11 mouse cellular contexts compared by ENCODE assay signal in the genomic region with DNA sequence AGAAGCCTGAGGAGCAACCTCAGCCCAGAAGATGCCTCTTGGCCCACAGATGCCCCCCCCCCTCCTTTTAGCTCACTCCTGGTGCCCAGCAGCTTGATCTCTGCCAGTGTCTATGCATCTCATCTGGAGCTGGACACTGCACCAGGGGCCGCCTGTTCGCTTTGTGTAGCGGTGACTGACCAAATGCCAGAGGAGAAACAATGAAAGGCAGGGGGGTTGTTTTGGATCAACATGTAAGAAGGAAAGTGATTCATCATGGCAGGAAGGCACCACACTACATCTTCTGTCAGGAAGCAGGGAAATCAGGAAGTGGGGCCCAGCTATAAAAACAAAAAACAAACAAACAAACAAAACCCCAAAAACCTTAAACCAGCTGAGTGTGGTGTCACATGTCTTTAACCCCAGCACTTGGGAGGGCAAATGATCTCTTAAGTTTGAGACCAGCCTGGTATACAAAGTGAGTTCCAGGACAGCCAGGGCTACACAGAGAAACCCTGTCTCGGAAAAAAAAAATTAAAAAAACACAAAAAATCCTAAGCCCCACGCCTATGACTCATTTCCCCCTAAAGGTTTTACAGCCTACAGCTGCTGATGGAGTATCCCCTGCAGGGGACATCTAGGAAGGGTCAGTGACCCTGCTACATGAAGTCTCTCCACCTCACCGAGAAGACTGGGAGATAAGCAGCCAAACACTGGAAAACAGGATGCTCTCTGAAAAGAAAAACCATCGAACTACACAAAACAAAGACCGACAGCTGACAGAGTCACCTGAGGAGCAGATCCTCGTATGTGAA. TPM values are rescaled to one million over a fixed set of nuclear protein-coding genes. Genes with fewer than 3 reads are reported as not detected.
DNase-seq lines count a peak whose midpoint lies in the region; ATAC-seq and TF ChIP-seq lines count a peak whose summit lies in the region.
"Had no signal": no experiment of that assay in that cellular context is flagged by ENCODE, and none has a peak within 500 bp of the region (broad histone marks: within the 10 kb centered on the region; RNA-seq: fewer than 3 reads in every experiment).

No protein-coding gene starts in this region.

- no peak for TF ChIP-seq EP300 in liver, postnatal 0 days (IDR thresholded peaks at IDR 0.05; ENCODE audit: low read depth)

- 42% methylated on average over 9 of the region's 9 CpGs for WGBS in heart, embryonic 10.5 days
- WGBS in heart, embryonic 16.5 days: 54% methylated on average over 9 of the region's 9 CpGs
- WGBS in liver, postnatal 0 days (ENCODE audit: insufficient replicate concordance): 59% methylated on average over 9 of the region's 9 CpGs

- H3K4me2 ChIP-seq in heart, embryonic 16.5 days (ENCODE audit: low read depth, low read length): no peak overlapping the region
- no peak overlapping the region for H3K4me2 ChIP-seq in liver, postnatal 0 days (ENCODE audit: low read depth, low read length)
- H3K4me2 ChIP-seq: embryonic facial prominence, embryonic 12.5 days; neural tube, embryonic 12.5 days had no signal

- peaks cover 37% of the 10 kb centered on the region for H3K4me1 ChIP-seq in heart, embryonic 10.5 days
- peaks cover 47% of the 10 kb centered on the region for H3K4me1 ChIP-seq in megakaryocyte, embryonic 14.5 days
- 0 out of 2 replicates have a peak, but pooled peaks cover 2% of the 10 kb centered on the region for H3K4me1 ChIP-seq in heart, embryonic 16.5 days (ENCODE audit: control insufficient read depth, insufficient read depth, low read length)
- no peaks in the 10 kb centered on the region; the same call in 1 of the 2 replicates for H3K4me1 ChIP-seq in liver, postnatal 0 days (ENCODE audit: insufficient read depth)

- H3K27ac ChIP-seq in heart, embryonic 10.5 days: peak overlapping the region; percentile 72
- peak overlapping the region; percentile 65 for H3K27ac ChIP-seq in heart, embryonic 16.5 days (ENCODE audit: low read length)
- H3K27ac ChIP-seq in liver, postnatal 0 days (ENCODE audit: low read depth): peak overlapping the region; percentile 70
- H3K27ac ChIP-seq: embryonic facial prominence, embryonic 12.5 days; neural tube, embryonic 12.5 days had no signal

- no peaks in the 10 kb centered on the region for H3K36me3 ChIP-seq in heart, embryonic 10.5 days
- peaks cover 2% of the 10 kb centered on the region for H3K36me3 ChIP-seq in megakaryocyte, embryonic 14.5 days (replicated peaks; ENCODE audit: low read length)
- H3K36me3 ChIP-seq in heart, embryonic 16.5 days (ENCODE audit: control insufficient read depth, insufficient read depth): 0 out of 2 replicates have a peak, but pooled peaks cover 3% of the 10 kb centered on the region
- H3K36me3 ChIP-seq in liver, postnatal 0 days (replicated peaks; ENCODE audit: insufficient read depth, low read length): no peaks in the 10 kb centered on the region
- H3K36me3 ChIP-seq: embryonic facial prominence, embryonic 12.5 days; neural tube, embryonic 12.5 days had no signal

- H3K9ac ChIP-seq in heart, embryonic 16.5 days (ENCODE audit: low read length): no peak overlapping the region
- H3K9ac ChIP-seq in liver, postnatal 0 days (replicated peaks): no peak overlapping the region
- H3K9ac ChIP-seq: embryonic facial prominence, embryonic 12.5 days; neural tube, embryonic 12.5 days had no signal

- no peak for TF ChIP-seq CTCF in liver, postnatal 0 days (IDR thresholded peaks at IDR 0.05; ENCODE audit: low read depth)

- no peak for DNase-seq in heart, embryonic 10.5 days (ENCODE audit: low spot score)
- no peak for DNase-seq in heart, postnatal 14 days
- DNase-seq in liver, postnatal 0 days: no peak
- no peak for DNase-seq in layer of hippocampus, postnatal 25 days (ENCODE audit: extremely low spot score in 1 of 2, low spot score in 1 of 2)

- H3K4me3 ChIP-seq in heart, embryonic 10.5 days: no peak overlapping the region
- H3K4me3 ChIP-seq in megakaryocyte, embryonic 14.5 days (replicated peaks): peak overlapping the region; percentile 33
- H3K4me3 ChIP-seq in heart, embryonic 16.5 days (ENCODE audit: low read length): no peak overlapping the region
- no peak overlapping the region for H3K4me3 ChIP-seq in liver, postnatal 0 days (ENCODE audit: low read depth, low read length)
- H3K4me3 ChIP-seq: embryonic facial prominence, embryonic 12.5 days; neural tube, embryonic 12.5 days had no signal

- H3K27me3 ChIP-seq in heart, embryonic 10.5 days (ENCODE audit: insufficient read depth, poor library complexity, severe bottlenecking): peaks cover 20% of the 10 kb centered on the region
- peaks cover 30% of the 10 kb centered on the region for H3K27me3 ChIP-seq in megakaryocyte, embryonic 14.5 days (replicated peaks)
- peaks cover 10% of the 10 kb centered on the region for H3K27me3 ChIP-seq in heart, embryonic 16.5 days (ENCODE audit: control insufficient read depth, insufficient read depth, low read length)
- H3K27me3 ChIP-seq in liver, postnatal 0 days (ENCODE audit: insufficient read depth, low read length): no peaks in the 10 kb centered on the region

- 0 out of 2 replicates have a peak, but pooled peaks cover 4% of the 10 kb centered on the region for H3K9me3 ChIP-seq in heart, embryonic 10.5 days
- peaks cover 5% of the 10 kb centered on the region for H3K9me3 ChIP-seq in megakaryocyte, embryonic 14.5 days
- H3K9me3 ChIP-seq in heart, embryonic 16.5 days (replicated peaks; ENCODE audit: control insufficient read depth, low read length): peaks cover 6% of the 10 kb centered on the region
- peaks cover 3% of the 10 kb centered on the region; the same call in 1 of the 2 replicates for H3K9me3 ChIP-seq in liver, postnatal 0 days (ENCODE audit: low read length)
- H3K9me3 ChIP-seq: neural tube, embryonic 12.5 days had no signal

- intact Hi-C loops in heart, postnatal 14 days (cut with DNase I): no loop called here

- ATAC-seq in megakaryocyte, adult 5-6 weeks (ENCODE audit: poor library complexity, severe bottlenecking): no peak
- 0 out of 2 replicates have a peak, but pooled peaks have one; percentile 17 for ATAC-seq in heart, embryonic 16.5 days (replicated peaks; ENCODE audit: extremely low read depth, insufficient read depth, low FRiP score)
- ATAC-seq in liver, postnatal 0 days: peak; percentile 36; the same call in 1 of the 2 replicates
- ATAC-seq in monocyte, adult 5-6 weeks (replicated peaks; ENCODE audit: insufficient number of reproducible peaks, low FRiP score, low TSS enrichment, poor library complexity, severe bottlenecking): no peak
- ATAC-seq: inflammation-experienced regulatory T-cells, adult 6 months had no signal

RNA-seq across cellular contexts. Expression of gene Pi16, which starts 1.6 kb away (rescaled TPM):
- 1.9 and 2.6 TPM in 2 replicates for polyA plus RNA-seq in heart, embryonic 10.5 days (2016; fragmentation: Nextera tagmentation; extraction: Ambion mirVana)
- 10 to 100 TPM; 34.3 to 47.8 TPM for total RNA-seq in heart, postnatal 14 days (2021)
- polyA plus RNA-seq in megakaryocyte, embryonic 14.5 days (2012; ENCODE audit: insufficient read depth, low replicate concordance): 1.6 and 4.7 TPM in 2 replicates
- 32.6 and 44.2 TPM in 2 replicates for total RNA-seq in megakaryocyte, adult 5-6 weeks (2015)
- total RNA-seq in megakaryocyte, adult 5-6 weeks (2017): 59.2 and 64.7 TPM in 2 replicates
- 3.5 and 4.0 TPM in 2 replicates for polyA plus RNA-seq in heart, embryonic 16.5 days (2015; fragmentation: Nextera tagmentation; extraction: Ambion mirVana)
- polyA plus RNA-seq in liver, postnatal 0 days (2015; fragmentation: Nextera tagmentation; extraction: Ambion mirVana): 2.1 and 2.2 TPM in 2 replicates
- 16.9 to 37.3 TPM (median 22.0 TPM) in 3 replicates for total RNA-seq in monocyte, adult 5-6 weeks (2017)
- 1 to 10 TPM in 1 of 2 experiments, under 1 TPM in 1; 0.98 to 1.5 TPM for total RNA-seq in layer of hippocampus, postnatal 25 days (2021)

RNA-seq across cellular contexts. Expression of gene Mtch1, which starts 31.9 kb away (rescaled TPM):
- polyA plus RNA-seq in heart, embryonic 10.5 days (2016; fragmentation: Nextera tagmentation; extraction: Ambion mirVana): 281 and 310 TPM in 2 replicates
- 100 to 1,000 TPM; 272 to 279 TPM for total RNA-seq in heart, postnatal 14 days (2021)
- 140 and 280 TPM in 2 replicates for polyA plus RNA-seq in megakaryocyte, embryonic 14.5 days (2012; ENCODE audit: insufficient read depth, low replicate concordance)
- total RNA-seq in megakaryocyte, adult 5-6 weeks (2015): 111 and 128 TPM in 2 replicates
- total RNA-seq in megakaryocyte, adult 5-6 weeks (2017): 84.1 and 107 TPM in 2 replicates
- polyA plus RNA-seq in heart, embryonic 16.5 days (2015; fragmentation: Nextera tagmentation; extraction: Ambion mirVana): 220 and 273 TPM in 2 replicates
- polyA plus RNA-seq in liver, postnatal 0 days (2015; fragmentation: Nextera tagmentation; extraction: Ambion mirVana): 49.0 and 57.5 TPM in 2 replicates
- 56.3 to 71.0 TPM (median 67.0 TPM) in 3 replicates for total RNA-seq in monocyte, adult 5-6 weeks (2017)
- total RNA-seq in layer of hippocampus, postnatal 25 days (2021): 100 to 1,000 TPM; 556 to 630 TPM

RNA-seq across cellular contexts. Expression of gene Fgd2, which starts 44.8 kb away (rescaled TPM):
- polyA plus RNA-seq in heart, embryonic 10.5 days (2016; fragmentation: Nextera tagmentation; extraction: Ambion mirVana): 2.2 and 3.8 TPM in 2 replicates
- 1 to 10 TPM; 2.3 to 2.9 TPM for total RNA-seq in heart, postnatal 14 days (2021)
- 4.3 and 23.7 TPM in 2 replicates for polyA plus RNA-seq in megakaryocyte, embryonic 14.5 days (2012; ENCODE audit: insufficient read depth, low replicate concordance)
- 44.8 and 47.7 TPM in 2 replicates for total RNA-seq in megakaryocyte, adult 5-6 weeks (2015)
- 45.5 and 48.0 TPM in 2 replicates for total RNA-seq in megakaryocyte, adult 5-6 weeks (2017)
- polyA plus RNA-seq in heart, embryonic 16.5 days (2015; fragmentation: Nextera tagmentation; extraction: Ambion mirVana): 4.8 and 4.9 TPM in 2 replicates
- polyA plus RNA-seq in liver, postnatal 0 days (2015; fragmentation: Nextera tagmentation; extraction: Ambion mirVana): 6.3 and 8.9 TPM in 2 replicates
- 76.8 to 91.0 TPM (median 79.1 TPM) in 3 replicates for total RNA-seq in monocyte, adult 5-6 weeks (2017)
- total RNA-seq in layer of hippocampus, postnatal 25 days (2021): 1 to 10 TPM; 5.6 to 8.2 TPM

RNA-seq across cellular contexts. Expression of gene BC004004, which starts 47.3 kb away (rescaled TPM):
- 79.2 and 94.0 TPM in 2 replicates for polyA plus RNA-seq in heart, embryonic 10.5 days (2016; fragmentation: Nextera tagmentation; extraction: Ambion mirVana)
- total RNA-seq in heart, postnatal 14 days (2021): 100 to 1,000 TPM; 189 to 195 TPM
- polyA plus RNA-seq in megakaryocyte, embryonic 14.5 days (2012; ENCODE audit: insufficient read depth, low replicate concordance): 20.3 and 30.8 TPM in 2 replicates
- total RNA-seq in megakaryocyte, adult 5-6 weeks (2015): 65.8 and 70.1 TPM in 2 replicates
- 81.0 and 89.2 TPM in 2 replicates for total RNA-seq in megakaryocyte, adult 5-6 weeks (2017)
- polyA plus RNA-seq in heart, embryonic 16.5 days (2015; fragmentation: Nextera tagmentation; extraction: Ambion mirVana): 95.4 and 96.8 TPM in 2 replicates
- polyA plus RNA-seq in liver, postnatal 0 days (2015; fragmentation: Nextera tagmentation; extraction: Ambion mirVana): 101 and 105 TPM in 2 replicates
- 67.0 to 84.4 TPM (median 75.3 TPM) in 3 replicates for total RNA-seq in monocyte, adult 5-6 weeks (2017)
- total RNA-seq in layer of hippocampus, postnatal 25 days (2021): 10 to 100 TPM; 96.8 to 96.9 TPM

RNA-seq across cellular contexts. Expression of gene Ppil1, which starts 51.9 kb away (rescaled TPM):
- 147 and 188 TPM in 2 replicates for polyA plus RNA-seq in heart, embryonic 10.5 days (2016; fragmentation: Nextera tagmentation; extraction: Ambion mirVana)
- total RNA-seq in heart, postnatal 14 days (2021): 10 to 100 TPM; 28.8 to 33.5 TPM
- 21.6 and 33.2 TPM in 2 replicates for polyA plus RNA-seq in megakaryocyte, embryonic 14.5 days (2012; ENCODE audit: insufficient read depth, low replicate concordance)
- 37.5 and 39.4 TPM in 2 replicates for total RNA-seq in megakaryocyte, adult 5-6 weeks (2015)
- 53.6 and 57.3 TPM in 2 replicates for total RNA-seq in megakaryocyte, adult 5-6 weeks (2017)
- polyA plus RNA-seq in heart, embryonic 16.5 days (2015; fragmentation: Nextera tagmentation; extraction: Ambion mirVana): 101 and 104 TPM in 2 replicates
- 36.1 and 42.1 TPM in 2 replicates for polyA plus RNA-seq in liver, postnatal 0 days (2015; fragmentation: Nextera tagmentation; extraction: Ambion mirVana)
- total RNA-seq in monocyte, adult 5-6 weeks (2017): 12.7 to 24.2 TPM (median 17.9 TPM) in 3 replicates
- total RNA-seq in layer of hippocampus, postnatal 25 days (2021): 10 to 100 TPM; 17.7 to 19.6 TPM

Comparison
In these comparisons a context has a peak if more than half of its experiments do, and no peak if none do; other contexts are left out.
1. ATAC-seq: peak in heart, embryonic 16.5 days (single experiment) and liver, postnatal 0 days (single experiment); none in megakaryocyte, adult 5-6 weeks (single experiment) and monocyte, adult 5-6 weeks (single experiment).
2. Peak in every context shown above with its lines, with median percentiles within 50 percentile points of each other: H3K27ac ChIP-seq.